Mouse (Mus musculus): ENCODE measurements around the gene Bmf. TPM values are rescaled to one million over a fixed set of nuclear protein-coding genes. Genes with fewer than 3 reads are reported as not detected.

Bmf gene
- polyA plus RNA-seq, 1 experiment from 2014 or later = 0.75 TPM

GRCm38 (mm10) chr2:118487806-118488205, 61.7 kb downstream of the Bmf start:
- Histone ChIP-seq H3K4me2 (no peak overlapping the region), H3K4me3 (replicated peaks) (no peak overlapping the region)

GRCm38 (mm10) chr2:118486933-118487332, 62.6 kb downstream of the Bmf start:
- H3K4me2 ChIP-seq = peak overlapping the region; percentile 17; the same call in 1 of the 2 replicates
- H3K9me3 ChIP-seq (replicated peaks) = no peaks in the 10 kb centered on the region
- no peak overlapping the region for H3K4me3 ChIP-seq (replicated peaks)
- no peak overlapping the region for H3K9ac ChIP-seq
- no peaks in the 10 kb centered on the region for H3K27me3 ChIP-seq
- DNase-seq (peak; percentile 67), ATAC-seq (ENCODE audit: low read depth) (no peak)
- H3K4me1 ChIP-seq (replicated peaks) = peaks cover 26% of the 10 kb centered on the region
- no peak overlapping the region for H3K27ac ChIP-seq
- no peaks in the 10 kb centered on the region for H3K36me3 ChIP-seq
- 13% methylated on average over 12 of the region's 12 CpGs for WGBS (ENCODE audit: insufficient replicate concordance)

More at GRCm38 (mm10) chr2:118487806-118488205, 61.7 kb downstream of the Bmf start:
- Histone ChIP-seq H3K27me3 (no peaks in the 10 kb centered on the region), H3K4me1 (replicated peaks) (peaks cover 25% of the 10 kb centered on the region), H3K9me3 (replicated peaks) (no peaks in the 10 kb centered on the region), H3K9ac (no peak overlapping the region), H3K36me3 (no peaks in the 10 kb centered on the region), H3K27ac (no peak overlapping the region)
- 57% methylated on average over 3 of the region's 3 CpGs for WGBS (ENCODE audit: insufficient replicate concordance)
- no peak for ATAC-seq (ENCODE audit: low read depth)
- DNase-seq = no peak

- H3K9ac ChIP-seq = no peak overlapping the region
- ATAC-seq (ENCODE audit: low read depth) (no peak), DNase-seq (no peak)
- H3K4me2 ChIP-seq = no peak overlapping the region
- 66% methylated on average over 3 of the region's 3 CpGs for WGBS (ENCODE audit: insufficient replicate concordance)
- no peaks in the 10 kb centered on the region for H3K27me3 ChIP-seq
- no peaks in the 10 kb centered on the region for H3K9me3 ChIP-seq (replicated peaks)
- H3K4me3 ChIP-seq (replicated peaks) = no peak overlapping the region
- H3K4me1 ChIP-seq (replicated peaks) = peaks cover 27% of the 10 kb centered on the region
- H3K27ac ChIP-seq = no peak overlapping the region
- H3K36me3 ChIP-seq = no peaks in the 10 kb centered on the region
These were observed 64.1 kb downstream of the Bmf start for GRCm38 (mm10) chr2:118485415-118485814.

GRCm38 (mm10) chr2:118484386-118484898, 65.0 kb downstream of the Bmf start:
- H3K9me3 ChIP-seq (replicated peaks) = no peaks in the 10 kb centered on the region
- 71% methylated on average over 9 of the region's 9 CpGs for WGBS (ENCODE audit: insufficient replicate concordance)
- H3K4me3 ChIP-seq (replicated peaks) = no peak overlapping the region
- H3K27me3 ChIP-seq = no peaks in the 10 kb centered on the region
- H3K27ac ChIP-seq = no peak overlapping the region
- DNase-seq (no peak), ATAC-seq (ENCODE audit: low read depth) (no peak)
- no peak overlapping the region for H3K9ac ChIP-seq
- H3K4me2 ChIP-seq = no peak overlapping the region
- peaks cover 27% of the 10 kb centered on the region for H3K4me1 ChIP-seq (replicated peaks)
- no peaks in the 10 kb centered on the region for H3K36me3 ChIP-seq

- H3K27me3 ChIP-seq = no peaks in the 10 kb centered on the region
- DNase-seq = no peak
- 0 out of 2 replicates have a peak, but pooled peaks cover under 1% of the 10 kb centered on the region for H3K36me3 ChIP-seq
- ATAC-seq (ENCODE audit: low read depth) = no peak
- no peak overlapping the region for H3K4me3 ChIP-seq (replicated peaks)
- no peak overlapping the region for H3K9ac ChIP-seq
- H3K9me3 ChIP-seq (replicated peaks) = no peaks in the 10 kb centered on the region
- no peak overlapping the region for H3K4me2 ChIP-seq
- no peak overlapping the region for H3K27ac ChIP-seq
- 64% methylated on average over 5 of the region's 5 CpGs for WGBS (ENCODE audit: insufficient replicate concordance)
- H3K4me1 ChIP-seq (replicated peaks) = peaks cover 31% of the 10 kb centered on the region
These were observed 66.5 kb downstream of the Bmf start for GRCm38 (mm10) chr2:118483032-118483431.

GRCm38 (mm10) chr2:118480886-118481285, 68.6 kb downstream of the Bmf start:
- peak overlapping the region; percentile 86 for H3K27ac ChIP-seq
- H3K9me3 ChIP-seq (replicated peaks) = no peaks in the 10 kb centered on the region
- H3K4me2 ChIP-seq = no peak overlapping the region
- H3K9ac ChIP-seq = no peak overlapping the region
- WGBS (ENCODE audit: insufficient replicate concordance) = 82% methylated on average over 7 of the region's 7 CpGs
- H3K36me3 ChIP-seq = peaks cover 20% of the 10 kb centered on the region
- ATAC-seq (ENCODE audit: low read depth) = no peak
- H3K27me3 ChIP-seq = no peaks in the 10 kb centered on the region
- no peak overlapping the region for H3K4me3 ChIP-seq (replicated peaks)
- DNase-seq = peak; percentile 26
- peaks cover 38% of the 10 kb centered on the region for H3K4me1 ChIP-seq (replicated peaks)

GRCm38 (mm10) chr2:118479550-118479909, 70.0 kb downstream of the Bmf start, which contains the start of gene Srp14:
Gene Srp14, minus strand, starts transcription at chr2:118479711.
- WGBS (ENCODE audit: insufficient replicate concordance) = under 1% methylated on average over 35 of the region's 35 CpGs
- ATAC-seq (ENCODE audit: low read depth) (peak; percentile 94), DNase-seq (peak; percentile 87)
- peak within 1 kb of the TSS; percentile 96 for H3K4me3 ChIP-seq (replicated peaks)
- H3K27ac ChIP-seq = peak within 1 kb of the TSS; percentile 86
- H3K9me3 ChIP-seq (replicated peaks) = no peaks in the 10 kb centered on the region
- H3K4me1 ChIP-seq (replicated peaks) = peaks cover 38% of the 10 kb centered on the region
- no peaks in the 10 kb centered on the region for H3K27me3 ChIP-seq
- peak within 1 kb of the TSS; percentile 88 for H3K4me2 ChIP-seq
- H3K36me3 ChIP-seq = peaks cover 34% of the 10 kb centered on the region
- H3K9ac ChIP-seq = peak within 1 kb of the TSS; percentile 96

- Histone ChIP-seq H3K4me3 (replicated peaks) (peak overlapping the region; percentile 96), H3K27me3 (no peaks in the 10 kb centered on the region), H3K4me1 (replicated peaks) (peaks cover 38% of the 10 kb centered on the region), H3K9me3 (replicated peaks) (no peaks in the 10 kb centered on the region), H3K36me3 (peaks cover 39% of the 10 kb centered on the region), H3K4me2 (peak overlapping the region; percentile 88), H3K9ac (peak overlapping the region; percentile 96), H3K27ac (peak overlapping the region; percentile 86)
- ATAC-seq (ENCODE audit: low read depth) = peak; percentile 71; the same call in 1 of the 2 replicates
- DNase-seq = no peak
- WGBS (ENCODE audit: insufficient replicate concordance) = 2% methylated on average over 52 of the region's 52 CpGs
These were observed 70.5 kb downstream of the Bmf start for GRCm38 (mm10) chr2:118478833-118479549.

Other genes with a start within 250 kb of the Bmf start
- gene Gpr176, start 176.3 kb downstream of the Bmf start, polyA plus RNA-seq (2015; fragmentation: Nextera tagmentation; extraction: Ambion mirVana) = 0.38 TPM in 2 replicates
- 4.6 and 5.1 TPM in 2 replicates for gene Eif2ak4, start 161.1 kb downstream of the Bmf start, polyA plus RNA-seq (2015; fragmentation: Nextera tagmentation; extraction: Ambion mirVana)
- 120 and 130 TPM in 2 replicates for gene Srp14, start 70.0 kb downstream of the Bmf start, polyA plus RNA-seq (2015; fragmentation: Nextera tagmentation; extraction: Ambion mirVana)
- gene Bub1b, start 48.5 kb upstream of the Bmf start, polyA plus RNA-seq (2015; fragmentation: Nextera tagmentation; extraction: Ambion mirVana) = 47.8 and 58.8 TPM in 2 replicates
- 0.65 and 1.0 TPM in 2 replicates for gene Pak6, start 113.6 kb upstream of the Bmf start, polyA plus RNA-seq (2015; fragmentation: Nextera tagmentation; extraction: Ambion mirVana)
- gene Ankrd63, start 154.3 kb upstream of the Bmf start, polyA plus RNA-seq (2015; fragmentation: Nextera tagmentation; extraction: Ambion mirVana) = not detected in 2 replicates
- gene Plcb2, start 178.8 kb upstream of the Bmf start, polyA plus RNA-seq (2015; fragmentation: Nextera tagmentation; extraction: Ambion mirVana) = 1.6 and 1.7 TPM in 2 replicates
- gene Inafm2, start 196.1 kb upstream of the Bmf start, polyA plus RNA-seq (2015; fragmentation: Nextera tagmentation; extraction: Ambion mirVana) = 18.4 and 19.1 TPM in 2 replicates
- gene Ccdc9b, start 213.0 kb upstream of the Bmf start, polyA plus RNA-seq (2015; fragmentation: Nextera tagmentation; extraction: Ambion mirVana) = 0.20 and 0.23 TPM in 2 replicates
- gene Phgr1, start 223.1 kb upstream of the Bmf start, polyA plus RNA-seq (2015; fragmentation: Nextera tagmentation; extraction: Ambion mirVana) = not detected in 2 replicates
- gene Disp2, start 230.0 kb upstream of the Bmf start, polyA plus RNA-seq (2015; fragmentation: Nextera tagmentation; extraction: Ambion mirVana) = 0.24 and 0.31 TPM in 2 replicates